Mouse (Mus musculus) left cerebral cortex, postnatal 10 days (tissue): ENCODE results near the gene Zdhhc5. TPM values are rescaled to one million over a fixed set of nuclear protein-coding genes. Genes with fewer than 3 reads are reported as not detected.

Experiments used
- DNase-seq, 2 experiments: peaks; one replicate each; pipeline ENCODE4 v3.0.0; 2021 to 2022; ENCODE audit warnings: low spot score in 2 of 2, mixed read lengths in 1 of 2; ENCODE audit errors: extremely low spot score in 1 of 2
- intact Hi-C: fragments of 180-260 bp; cut with DNase I; formaldehyde crosslinking; loops from one replicate; pipeline ENCODE4 v1.15.1; 2025
- microRNA-seq: library from miRNA; unstranded; fragments of <30 nt; microRNA quantifications from one replicate; pipeline ENCODE4 v1.2.0, GENCODE M21; 2022
- total RNA-seq, 2 experiments: library from RNA; stranded (reverse); gene quantifications; 2 replicates each; pipeline ENCODE4 v1.2.3; 2021

Gene Zdhhc5
- total RNA-seq, 2 experiments from 2014 or later, result 37.0 to 38.4 TPM

- intact Hi-C loops, result no loop called here
- DNase-seq, result no peak
These were observed 48.9 kb downstream of the Zdhhc5 start for GRCm38 (mm10) chr2:84666081-84666480.

DNA sequence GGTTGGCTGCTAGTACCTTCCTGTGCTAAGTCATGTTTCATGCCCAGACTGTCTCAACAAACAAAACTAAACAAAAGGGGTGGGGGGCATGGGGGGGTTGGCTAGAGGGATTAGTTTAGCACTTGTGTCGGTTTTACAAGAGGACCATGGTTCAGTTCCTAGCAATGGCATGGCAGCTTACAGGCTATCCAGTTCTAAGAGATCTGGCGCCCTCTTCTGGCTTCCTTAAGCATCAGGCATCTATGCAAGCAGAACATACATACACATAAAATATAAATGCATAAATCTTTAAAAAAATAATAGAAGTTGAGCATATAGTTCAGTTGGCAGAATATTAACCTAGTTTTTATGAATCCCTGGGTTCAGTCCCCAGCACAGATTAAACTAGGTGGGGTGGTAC, 52.1 kb downstream of the Zdhhc5 start:
- intact Hi-C loops, result loop anchor here (5.0 kb wide), 1 partner anchor 206 kb away; no protein-coding TSS in a partner anchor
- DNase-seq, result peak in 1 of 2 experiments; percentile 44

DNA sequence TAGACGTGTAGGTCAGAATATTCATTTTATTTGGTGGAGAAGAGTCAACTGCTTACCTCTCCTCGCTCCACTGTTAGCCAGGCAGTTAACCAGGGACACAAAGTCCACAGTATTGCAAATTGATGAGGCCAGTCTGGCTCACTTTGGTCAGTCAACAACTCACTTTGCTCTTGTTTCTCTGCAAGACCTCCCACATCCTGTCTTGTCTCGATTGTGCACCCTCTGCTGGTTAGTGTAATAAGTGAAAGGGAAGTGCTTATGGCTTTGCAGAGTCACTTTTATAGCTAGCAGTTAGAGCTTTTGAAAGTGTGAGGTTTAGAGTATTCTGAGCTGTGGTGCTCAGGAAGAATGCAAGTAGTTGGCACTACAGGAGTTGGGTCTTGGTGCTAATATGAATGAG, 54.7 kb downstream of the Zdhhc5 start:
- peak; percentile 36 to 49 for DNase-seq
- intact Hi-C loops, result loop anchor here (5.0 kb wide), 1 partner anchor 203 kb away; no protein-coding TSS in a partner anchor

GRCm38 (mm10) chr2:84658806-84659205, 56.2 kb downstream of the Zdhhc5 start, which contains the start of gene Btbd18:
Gene Btbd18 (plus strand): TSS chr2:84659079.
- DNase-seq, result no peak
- intact Hi-C loops, result loop anchor here (5.0 kb wide), 1 partner anchor 42 kb away; no protein-coding TSS in a partner anchor

DNA sequence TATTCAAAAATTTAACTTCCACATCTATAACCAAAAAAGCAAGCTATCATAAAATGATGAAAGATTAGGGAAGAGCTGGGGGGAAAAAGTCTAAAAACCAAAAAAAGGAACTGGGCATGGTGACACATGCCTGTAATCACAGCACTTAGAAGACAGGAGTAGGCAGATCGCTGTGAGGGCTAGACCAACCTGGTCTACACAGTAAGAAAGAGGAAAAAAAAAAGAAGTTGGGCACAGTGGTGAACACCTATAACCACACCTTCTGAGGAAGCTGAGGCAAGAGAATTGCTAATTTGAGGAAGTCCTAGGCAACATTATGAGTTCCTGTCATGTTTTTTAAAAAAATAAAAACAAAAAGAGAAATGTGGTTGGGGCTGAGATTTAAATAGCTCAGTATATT, 59.1 kb downstream of the Zdhhc5 start:
- intact Hi-C loops, result loop anchor here (5.0 kb wide), 1 partner anchor 39 kb away; no protein-coding TSS in a partner anchor
- no peak for DNase-seq

DNA sequence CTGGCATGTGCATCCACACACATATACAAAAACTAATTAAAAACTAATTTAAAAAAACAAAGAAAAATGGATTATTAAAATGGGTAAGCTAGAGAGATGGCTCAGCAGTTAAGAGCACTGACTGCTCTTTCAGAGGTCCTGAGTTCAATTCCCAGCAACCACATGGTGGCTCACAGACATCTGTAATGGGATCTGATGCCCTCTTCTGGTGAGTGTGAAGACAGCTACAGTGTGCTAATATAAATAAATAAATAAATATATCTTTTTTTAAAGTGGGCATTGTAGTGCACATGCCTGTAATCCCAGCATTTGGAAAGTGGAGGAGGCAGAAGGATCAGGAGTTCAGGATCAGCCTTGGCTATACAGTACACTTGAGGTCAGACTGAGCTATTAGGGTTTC, 61.6 kb downstream of the Zdhhc5 start:
- intact Hi-C loops, result no loop called here
- no peak for DNase-seq

GRCm38 (mm10) chr2:84650464-84651195, 64.3 kb downstream of the Zdhhc5 start, which contains the start of gene Ctnnd1:
Gene Ctnnd1 (minus strand): TSS chr2:84650765.
- intact Hi-C loops, result no loop called here
- peak; percentile 89 to 92 for DNase-seq

DNA sequence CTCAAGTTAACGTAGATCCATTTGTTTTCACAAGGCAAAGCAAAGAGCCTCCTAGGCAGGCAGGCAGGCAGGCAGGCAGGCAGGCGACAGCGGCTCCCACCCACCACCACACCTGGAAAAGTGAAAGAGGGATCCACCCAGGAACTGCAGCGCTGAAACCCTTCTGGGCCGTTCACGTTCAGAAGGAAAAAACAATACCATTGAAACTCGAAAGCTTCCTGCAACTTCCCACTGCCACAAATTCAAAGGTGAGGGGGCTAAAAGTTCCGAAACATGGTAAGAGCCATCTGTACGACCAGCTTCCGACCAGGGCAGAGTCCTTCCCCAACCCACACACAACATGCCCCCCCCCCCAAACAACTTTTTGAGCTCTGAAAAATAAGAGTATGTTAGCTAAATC, 65.3 kb downstream of the Zdhhc5 start:
- intact Hi-C loops, result no loop called here

GRCm38 (mm10) chr2:84648369-84648768, 66.6 kb downstream of the Zdhhc5 start:
- intact Hi-C loops, result no loop called here
- DNase-seq, result no peak

More for the DNA sequence above, 65.3 kb downstream of the Zdhhc5 start:
- no peak for DNase-seq

- DNase-seq, result no peak
- intact Hi-C loops, result no loop called here
These were observed 67.9 kb downstream of the Zdhhc5 start for GRCm38 (mm10) chr2:84647051-84647568.

- intact Hi-C loops, result no loop called here
- no peak for DNase-seq
These were observed 68.8 kb downstream of the Zdhhc5 start for GRCm38 (mm10) chr2:84646138-84646537.

DNA sequence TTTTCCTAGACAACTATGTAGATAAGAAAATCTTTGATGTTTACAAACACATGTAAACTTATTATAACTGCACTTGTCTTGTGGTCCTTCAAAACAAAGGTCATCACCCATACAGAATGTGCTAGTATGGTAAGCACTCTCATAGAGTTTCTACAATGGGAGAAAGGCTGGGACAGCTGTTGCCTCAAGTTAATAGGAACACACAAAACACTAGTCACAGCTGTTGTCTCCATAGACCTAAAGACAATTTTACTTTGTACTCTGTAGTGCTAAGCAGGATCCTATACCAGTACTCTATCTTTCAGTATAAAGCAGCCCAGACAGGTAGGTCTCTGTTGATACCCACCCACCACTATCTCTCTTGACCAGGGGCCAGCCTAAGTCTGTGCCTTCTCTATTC, 74.1 kb downstream of the Zdhhc5 start:
- intact Hi-C loops, result no loop called here
- no peak for DNase-seq

- intact Hi-C loops, result no loop called here
These were observed 76.4 kb downstream of the Zdhhc5 start for GRCm38 (mm10) chr2:84638428-84639220.

More at GRCm38 (mm10) chr2:84638428-84639220, 76.4 kb downstream of the Zdhhc5 start:
- DNase-seq, result no peak

Small RNAs within 50 kb of the gene (microRNA-seq; reads per million reads assigned to microRNA genes)
- gene Mir130a, result 4,657 reads per million, percentile 91 among the genes with 10 or more reads in this experiment

Other genes with a start within 250 kb of the Zdhhc5 start
- gene Tfpi, start 238.4 kb downstream of the Zdhhc5 start, total RNA-seq, result 1 to 10 TPM; 6.2 to 7.6 TPM
- gene Ctnnd1, start 64.4 kb downstream of the Zdhhc5 start, total RNA-seq, result 10 to 100 TPM; 61.3 to 64.7 TPM
- not detected for gene Btbd18, start 56.1 kb downstream of the Zdhhc5 start, total RNA-seq
- 10 to 100 TPM; 71.0 to 73.0 TPM for gene Selenoh, start 44.4 kb downstream of the Zdhhc5 start, total RNA-seq
- 10 to 100 TPM in 1 of 2 experiments, 1 to 10 TPM in 1; 6.7 to 11.1 TPM for gene Gm28635, start 37.1 kb downstream of the Zdhhc5 start, total RNA-seq
- 10 to 100 TPM; 36.1 to 36.8 TPM for gene Med19, start 36.8 kb downstream of the Zdhhc5 start, total RNA-seq
- gene Tmx2, start 36.0 kb downstream of the Zdhhc5 start, total RNA-seq, result 100 to 1,000 TPM; 183 to 192 TPM
- gene Clp1, start 12.2 kb upstream of the Zdhhc5 start, total RNA-seq, result 1 to 10 TPM; 8.0 to 8.3 TPM
- 10 to 100 TPM; 21.9 to 23.2 TPM for gene Ypel4, start 18.9 kb upstream of the Zdhhc5 start, total RNA-seq
- gene Gm19426, start 28.5 kb upstream of the Zdhhc5 start, total RNA-seq, result 1 to 10 TPM; 3.0 to 3.6 TPM
- 1 to 10 TPM; 4.7 to 6.9 TPM for gene Serping1, start 60.3 kb upstream of the Zdhhc5 start, total RNA-seq
- 1 to 10 TPM; 6.5 to 6.8 TPM for gene Ube2l6, start 83.6 kb upstream of the Zdhhc5 start, total RNA-seq
- gene Smtnl1, start 107.5 kb upstream of the Zdhhc5 start, total RNA-seq, result not detected
- gene Timm10, start 111.8 kb upstream of the Zdhhc5 start, total RNA-seq, result 10 to 100 TPM; 62.8 to 66.7 TPM
- gene Slc43a1, start 123.7 kb upstream of the Zdhhc5 start, total RNA-seq, result under 1 TPM; 0.34 to 0.43 TPM
- gene Rtn4rl2, start 171.5 kb upstream of the Zdhhc5 start, total RNA-seq, result 10 to 100 TPM; 82.1 to 83.8 TPM
- 1 to 10 TPM; 1.8 to 2.0 TPM for gene Slc43a3, start 221.4 kb upstream of the Zdhhc5 start, total RNA-seq